Mouse (Mus musculus) spleen, adult 2 months (tissue): Measurements from ENCODE around the gene Sh3d19.

Experiments
- CTCF ChIP-seq: fragments of 200-500 bp; IDR thresholded peaks from 2 replicates; pipeline ENCODE4 v1.5.1; 2011; ENCODE audit warnings: mild to moderate bottlenecking, inconsistent platforms; ENCODE audit not compliant: insufficient read depth, insufficient read length, insufficient replicate concordance; ENCODE audit errors: extremely low read depth
- POLR2A ChIP-seq: fragments of 200-500 bp; IDR thresholded peaks from 2 replicates; pipeline ENCODE4 v1.6.1; 2011; ENCODE audit warnings: low read depth, low read length, inconsistent platforms

- TF ChIP-seq CTCF (no peak), POLR2A (no peak)
Observed at GRCm38 (mm10) chr3:86083051-86083450, 112.1 kb downstream of the Sh3d19 start.
